Mouse (Mus musculus): ENCODE data around the gene Gm20388. TPM values are rescaled to one million over a fixed set of nuclear protein-coding genes. Genes with fewer than 3 reads are reported as not detected.

Gene Gm20388
- polyA plus RNA-seq, 1 experiment from 2014 or later = not detected

GRCm38 (mm10) chr8:122979424-122979823, 3068.8 kb downstream of the Gm20388 start:
- no peak overlapping the region for H3K4me3 ChIP-seq (replicated peaks; ENCODE audit: low read length)
- 90% methylated on average over 3 of the region's 3 CpGs for WGBS
- ATAC-seq (ENCODE audit: low FRiP score) (no peak), DNase-seq (ENCODE audit: low spot score) (no peak)
- H3K4me2 ChIP-seq (replicated peaks) = no peak overlapping the region
- H3K27ac ChIP-seq = no peak overlapping the region
- no peaks in the 10 kb centered on the region for H3K4me1 ChIP-seq (replicated peaks; ENCODE audit: control insufficient read depth, insufficient read depth, low read length)
- no peak overlapping the region for H3K9ac ChIP-seq
- no peaks in the 10 kb centered on the region for H3K27me3 ChIP-seq (ENCODE audit: control insufficient read depth, insufficient read depth, low read length)
- H3K9me3 ChIP-seq (ENCODE audit: control insufficient read depth, low read length) = no peaks in the 10 kb centered on the region
- no peaks in the 10 kb centered on the region for H3K36me3 ChIP-seq (replicated peaks; ENCODE audit: control insufficient read depth, insufficient read depth)

- Histone ChIP-seq H3K9me3 (ENCODE audit: control insufficient read depth, low read length) (no peaks in the 10 kb centered on the region), H3K4me3 (replicated peaks; ENCODE audit: low read length) (no peak overlapping the region), H3K27me3 (ENCODE audit: control insufficient read depth, insufficient read depth, low read length) (no peaks in the 10 kb centered on the region), H3K36me3 (replicated peaks; ENCODE audit: control insufficient read depth, insufficient read depth) (no peaks in the 10 kb centered on the region), H3K9ac (no peak overlapping the region), H3K4me1 (replicated peaks; ENCODE audit: control insufficient read depth, insufficient read depth, low read length) (no peaks in the 10 kb centered on the region; the same call in 1 of the 2 replicates), H3K4me2 (replicated peaks) (no peak overlapping the region), H3K27ac (no peak overlapping the region)
- no peak for DNase-seq (ENCODE audit: low spot score)
- ATAC-seq (ENCODE audit: low FRiP score) = no peak
- WGBS = 73% methylated on average over 10 of the region's 10 CpGs
Measured at GRCm38 (mm10) chr8:122979865-122980509, 3069.3 kb downstream of the Gm20388 start.

- 86% methylated on average over 5 of the region's 5 CpGs for WGBS
- H3K27ac ChIP-seq = no peak overlapping the region
- DNase-seq (ENCODE audit: low spot score) (no peak), ATAC-seq (ENCODE audit: low FRiP score) (no peak)
- no peaks in the 10 kb centered on the region for H3K9me3 ChIP-seq (ENCODE audit: control insufficient read depth, low read length)
- H3K36me3 ChIP-seq (replicated peaks; ENCODE audit: control insufficient read depth, insufficient read depth) = no peaks in the 10 kb centered on the region
- no peak overlapping the region for H3K4me3 ChIP-seq (replicated peaks; ENCODE audit: low read length)
- no peaks in the 10 kb centered on the region for H3K27me3 ChIP-seq (ENCODE audit: control insufficient read depth, insufficient read depth, low read length)
- H3K4me2 ChIP-seq (replicated peaks) = no peak overlapping the region
- no peak overlapping the region for H3K9ac ChIP-seq
- no peaks in the 10 kb centered on the region; the same call in 1 of the 2 replicates for H3K4me1 ChIP-seq (replicated peaks; ENCODE audit: control insufficient read depth, insufficient read depth, low read length)
Measured at GRCm38 (mm10) chr8:122981646-122982045, 3071.0 kb downstream of the Gm20388 start.

- WGBS = 85% methylated on average over 19 of the region's 19 CpGs
- no peak for ATAC-seq (ENCODE audit: low FRiP score)
Measured at GRCm38 (mm10) chr8:122983178-122983942, 3072.7 kb downstream of the Gm20388 start.

DNA sequence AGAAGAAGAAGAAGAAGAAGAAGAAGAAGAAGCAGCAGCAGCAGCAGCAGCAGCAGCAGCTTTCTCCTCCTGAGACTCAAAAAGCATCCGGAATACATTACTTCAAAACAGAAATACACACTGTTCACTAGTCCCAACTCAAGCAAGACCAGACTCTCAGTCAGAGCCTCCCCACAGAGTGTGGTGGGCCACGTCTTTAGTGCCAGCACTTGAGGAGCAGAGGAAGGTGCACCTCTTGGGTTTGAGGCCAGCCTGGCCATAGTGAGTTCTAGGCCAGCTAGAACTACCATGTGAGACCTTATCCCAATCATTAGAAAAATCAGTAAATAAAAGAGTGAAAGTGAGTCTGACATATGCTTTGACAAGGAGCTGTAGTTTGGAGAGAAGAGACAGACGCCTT, 3073.5 kb downstream of the Gm20388 start:
- no peaks in the 10 kb centered on the region for H3K9me3 ChIP-seq (ENCODE audit: control insufficient read depth, low read length)
- no peaks in the 10 kb centered on the region for H3K36me3 ChIP-seq (replicated peaks; ENCODE audit: control insufficient read depth, insufficient read depth)
- 92% methylated on average over 3 of the region's 3 CpGs for WGBS
- no peak overlapping the region for H3K9ac ChIP-seq
- no peak overlapping the region for H3K4me3 ChIP-seq (replicated peaks; ENCODE audit: low read length)
- H3K27me3 ChIP-seq (ENCODE audit: control insufficient read depth, insufficient read depth, low read length) = no peaks in the 10 kb centered on the region
- ATAC-seq (ENCODE audit: low FRiP score) (no peak), DNase-seq (ENCODE audit: low spot score) (no peak)
- peaks cover 3% of the 10 kb centered on the region; the same call in 1 of the 2 replicates for H3K4me1 ChIP-seq (replicated peaks; ENCODE audit: control insufficient read depth, insufficient read depth, low read length)
- H3K4me2 ChIP-seq (replicated peaks) = no peak overlapping the region
- no peak overlapping the region for H3K27ac ChIP-seq

More at GRCm38 (mm10) chr8:122983178-122983942, 3072.7 kb downstream of the Gm20388 start:
- Histone ChIP-seq H3K27ac (no peak overlapping the region), H3K4me1 (replicated peaks; ENCODE audit: control insufficient read depth, insufficient read depth, low read length) (peaks cover 3% of the 10 kb centered on the region; the same call in 1 of the 2 replicates), H3K36me3 (replicated peaks; ENCODE audit: control insufficient read depth, insufficient read depth) (no peaks in the 10 kb centered on the region), H3K27me3 (ENCODE audit: control insufficient read depth, insufficient read depth, low read length) (no peaks in the 10 kb centered on the region), H3K4me3 (replicated peaks; ENCODE audit: low read length) (no peak overlapping the region), H3K9me3 (ENCODE audit: control insufficient read depth, low read length) (no peaks in the 10 kb centered on the region), H3K4me2 (replicated peaks) (no peak overlapping the region), H3K9ac (no peak overlapping the region)
- no peak for DNase-seq (ENCODE audit: low spot score)

GRCm38 (mm10) chr8:122986501-122987184, 3076.0 kb downstream of the Gm20388 start:
- H3K4me2 ChIP-seq (replicated peaks) = no peak overlapping the region
- H3K27me3 ChIP-seq (ENCODE audit: control insufficient read depth, insufficient read depth, low read length) = no peaks in the 10 kb centered on the region
- ATAC-seq (ENCODE audit: low FRiP score) (no peak), DNase-seq (ENCODE audit: low spot score) (no peak)
- no peaks in the 10 kb centered on the region for H3K9me3 ChIP-seq (ENCODE audit: control insufficient read depth, low read length)
- peaks cover 3% of the 10 kb centered on the region; the same call in 1 of the 2 replicates for H3K4me1 ChIP-seq (replicated peaks; ENCODE audit: control insufficient read depth, insufficient read depth, low read length)
- no peak overlapping the region for H3K9ac ChIP-seq
- H3K4me3 ChIP-seq (replicated peaks; ENCODE audit: low read length) = no peak overlapping the region
- H3K36me3 ChIP-seq (replicated peaks; ENCODE audit: control insufficient read depth, insufficient read depth) = no peaks in the 10 kb centered on the region
- H3K27ac ChIP-seq = peak overlapping the region; percentile 17; the same call in 1 of the 2 replicates
- WGBS = 88% methylated on average over 8 of the region's 8 CpGs

DNA sequence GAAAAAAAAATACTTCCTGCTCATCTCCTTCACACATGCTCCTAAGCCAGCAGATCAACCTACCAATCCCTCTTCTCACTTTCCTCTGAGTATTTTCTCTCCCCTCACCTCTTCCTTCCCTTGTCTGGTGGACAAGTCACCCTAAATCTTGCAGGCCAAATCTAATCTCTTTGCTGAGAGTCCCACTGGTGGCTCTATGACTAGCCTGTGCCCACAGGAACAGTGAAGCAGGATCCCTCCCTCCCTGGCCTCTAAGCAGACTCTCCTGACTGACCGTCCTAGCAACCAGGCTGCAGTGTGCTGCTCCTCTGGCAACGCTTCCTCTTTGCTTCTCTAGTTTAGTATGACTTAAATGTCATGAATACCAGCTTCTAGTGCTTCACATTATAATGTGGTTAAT, 3076.6 kb downstream of the Gm20388 start:
- Histone ChIP-seq H3K4me2 (replicated peaks) (no peak overlapping the region), H3K27ac (peak overlapping the region; percentile 17; the same call in 1 of the 2 replicates), H3K27me3 (ENCODE audit: control insufficient read depth, insufficient read depth, low read length) (no peaks in the 10 kb centered on the region), H3K4me1 (replicated peaks; ENCODE audit: control insufficient read depth, insufficient read depth, low read length) (peaks cover 3% of the 10 kb centered on the region; the same call in 1 of the 2 replicates), H3K9ac (no peak overlapping the region), H3K4me3 (replicated peaks; ENCODE audit: low read length) (no peak overlapping the region), H3K9me3 (ENCODE audit: control insufficient read depth, low read length) (no peaks in the 10 kb centered on the region), H3K36me3 (replicated peaks; ENCODE audit: control insufficient read depth, insufficient read depth) (no peaks in the 10 kb centered on the region)
- ATAC-seq (ENCODE audit: low FRiP score) = no peak
- WGBS = 46% methylated on average over 2 of the region's 2 CpGs
- no peak for DNase-seq (ENCODE audit: low spot score)

DNA sequence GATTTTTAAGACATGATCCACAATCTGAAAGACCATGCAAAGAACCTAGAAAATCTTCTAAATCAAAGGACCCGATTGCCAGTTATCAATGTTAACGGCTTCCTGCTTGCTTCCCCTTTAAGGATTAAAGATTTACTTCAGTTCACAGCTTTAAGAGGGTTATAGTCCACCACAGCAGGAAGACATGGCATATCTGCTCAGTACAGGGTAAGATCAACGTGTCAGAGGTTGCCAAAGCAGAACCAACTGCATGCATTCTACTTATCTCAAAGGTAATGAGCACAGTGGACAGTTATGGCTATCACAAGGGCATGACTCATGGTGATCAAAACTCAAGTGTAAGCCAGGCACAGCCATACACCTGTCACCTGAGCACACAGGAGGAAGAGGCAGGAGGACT, 3078.3 kb downstream of the Gm20388 start:
- 95% methylated on average over 3 of the region's 3 CpGs for WGBS
- Histone ChIP-seq H3K4me1 (replicated peaks; ENCODE audit: control insufficient read depth, insufficient read depth, low read length) (peaks cover 8% of the 10 kb centered on the region; the same call in 1 of the 2 replicates), H3K4me2 (replicated peaks) (no peak overlapping the region), H3K27me3 (ENCODE audit: control insufficient read depth, insufficient read depth, low read length) (no peaks in the 10 kb centered on the region), H3K9ac (no peak overlapping the region), H3K9me3 (ENCODE audit: control insufficient read depth, low read length) (no peaks in the 10 kb centered on the region), H3K36me3 (replicated peaks; ENCODE audit: control insufficient read depth, insufficient read depth) (no peaks in the 10 kb centered on the region), H3K27ac (no peak overlapping the region), H3K4me3 (replicated peaks; ENCODE audit: low read length) (no peak overlapping the region)
- DNase-seq (ENCODE audit: low spot score) (no peak), ATAC-seq (ENCODE audit: low FRiP score) (no peak)

DNA sequence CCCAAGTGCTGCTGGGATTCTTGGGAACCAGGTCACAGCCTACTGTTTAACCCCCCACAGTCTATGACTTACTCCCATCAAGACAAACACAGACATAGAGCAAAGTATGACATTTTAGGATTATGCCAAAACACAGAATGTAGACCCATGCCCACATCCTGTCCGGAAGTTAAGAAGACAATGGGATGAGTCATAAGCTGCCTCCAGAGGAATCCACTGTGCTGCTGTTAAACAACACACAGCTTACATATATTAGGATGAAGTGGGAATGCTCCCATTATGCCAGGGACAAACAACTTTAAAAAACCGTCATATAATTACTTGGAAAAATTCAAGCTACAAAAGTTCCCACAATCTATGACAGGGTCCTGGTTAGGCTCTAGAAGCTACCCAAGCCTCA, 3079.3 kb downstream of the Gm20388 start:
- ATAC-seq (ENCODE audit: low FRiP score) = no peak
- H3K9ac ChIP-seq = no peak overlapping the region
- WGBS = 91% methylated on average over 2 of the region's 2 CpGs
- no peak overlapping the region for H3K27ac ChIP-seq
- no peak for DNase-seq (ENCODE audit: low spot score)
- H3K36me3 ChIP-seq (replicated peaks; ENCODE audit: control insufficient read depth, insufficient read depth) = no peaks in the 10 kb centered on the region
- no peaks in the 10 kb centered on the region for H3K27me3 ChIP-seq (ENCODE audit: control insufficient read depth, insufficient read depth, low read length)
- H3K4me1 ChIP-seq (replicated peaks; ENCODE audit: control insufficient read depth, insufficient read depth, low read length) = peaks cover 14% of the 10 kb centered on the region; the same call in 1 of the 2 replicates
- no peaks in the 10 kb centered on the region for H3K9me3 ChIP-seq (ENCODE audit: control insufficient read depth, low read length)
- H3K4me3 ChIP-seq (replicated peaks; ENCODE audit: low read length) = no peak overlapping the region
- no peak overlapping the region for H3K4me2 ChIP-seq (replicated peaks)
